Mouse (Mus musculus) embryo, embryonic 11 days (tissue): ENCODE data around the gene Rab5a.

Experiments used
- DNase-seq: peaks from one replicate; pipeline ENCODE4 v3.0.0-alpha.2; 2015

The Rab5a gene

GRCm38 (mm10) chr17:53543591-53544324 is 64.7 kb downstream of the Rab5a start:
- DNase-seq: no peak

- DNase-seq: no peak
Measured at GRCm38 (mm10) chr17:53551306-53552299, 72.6 kb downstream of the Rab5a start.

GRCm38 (mm10) chr17:53554088-53554487 is 75.1 kb downstream of the Rab5a start:
- DNase-seq: no peak

GRCm38 (mm10) chr17:53554813-53555212 is 75.8 kb downstream of the Rab5a start:
- no peak for DNase-seq
